Mouse (Mus musculus) ES-Bruce4 (cell line): Measurements from ENCODE around the gene Ier2.

Experiments
- CTCF ChIP-seq: IDR thresholded peaks from one replicate; pipeline ENCODE4 v1.8.1; 2011; ENCODE audit warnings: low read depth, low read length
- EP300 ChIP-seq: IDR thresholded peaks from 2 replicates; pipeline ENCODE4 v1.6.1; 2011; ENCODE audit warnings: low read depth, low read length; ENCODE audit not compliant: insufficient read depth
- POLR2A ChIP-seq: IDR thresholded peaks from one replicate; pipeline ENCODE4 v1.8.1; 2011; ENCODE audit warnings: low read length; ENCODE audit not compliant: insufficient read depth

DNA sequence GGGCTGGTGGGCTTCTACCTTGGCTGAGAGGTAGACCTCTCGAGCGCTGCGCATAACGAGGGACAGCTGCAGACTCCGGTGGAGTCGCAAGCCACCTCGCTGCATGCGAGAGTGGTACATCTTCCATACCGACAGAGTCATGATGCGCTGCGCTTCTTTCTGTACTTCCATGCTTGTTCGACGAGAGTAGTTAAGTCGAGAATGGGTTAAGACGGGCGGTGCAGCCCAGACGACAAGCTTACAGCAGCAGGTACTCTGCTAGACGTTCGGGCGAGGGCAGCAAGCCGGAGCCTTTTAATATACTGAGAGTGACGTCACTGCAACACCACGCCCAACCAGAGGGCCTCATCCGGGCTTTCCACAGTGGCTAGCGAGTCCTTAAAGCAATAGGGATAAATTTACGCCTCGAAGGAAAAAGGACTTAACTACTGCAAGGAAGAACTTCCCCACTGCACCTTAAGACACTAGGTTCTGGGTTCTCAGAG is at the start of gene Ier2:
- TF ChIP-seq CTCF (no peak), POLR2A (peak; percentile 100), EP300 (peak; percentile 63; the same call in 1 of the 2 replicates)
